Comparison of ENCODE assay signal across 9 mouse cellular contexts in the genomic region with DNA sequence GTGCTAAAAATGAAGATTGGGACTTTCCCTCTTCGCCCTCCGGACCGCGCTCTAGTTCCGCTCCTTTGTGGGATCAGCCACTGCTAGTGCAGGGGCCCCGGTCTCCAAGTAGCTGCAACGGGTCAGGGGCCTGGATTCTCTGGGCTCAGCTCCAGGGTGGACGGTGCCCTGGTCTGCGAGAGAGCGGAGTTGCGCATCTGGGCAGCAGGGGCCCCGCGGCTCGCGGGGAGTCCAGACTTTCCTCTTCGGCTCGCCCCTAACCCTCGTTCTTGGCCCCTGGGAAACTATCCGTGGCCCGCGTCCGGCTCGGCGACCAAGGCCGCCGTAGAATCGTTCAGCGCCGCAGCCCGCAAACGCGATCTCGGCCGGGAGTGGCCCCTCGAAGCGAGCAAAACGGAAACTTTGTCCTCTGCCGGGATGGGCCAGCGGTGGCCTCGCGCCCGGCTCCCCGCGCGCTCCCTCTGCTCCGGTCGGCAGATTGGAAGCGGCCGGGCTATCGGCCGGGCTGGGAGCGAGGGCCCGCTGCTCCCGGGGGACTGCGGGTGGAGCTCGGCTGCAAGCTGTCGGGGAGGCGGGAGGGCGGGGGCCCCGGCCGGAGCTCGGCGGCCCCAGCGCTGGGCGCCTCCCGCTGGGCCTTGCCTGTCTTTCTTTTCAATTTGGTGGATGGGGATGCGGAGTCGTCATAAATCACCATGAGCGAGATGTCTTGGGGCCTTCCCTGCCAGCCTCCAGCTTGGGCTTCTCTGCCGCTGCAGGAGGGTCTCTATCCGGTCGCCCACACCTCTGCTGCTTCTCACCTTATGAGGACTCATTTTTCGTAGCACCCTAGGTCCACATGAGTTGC. TPM values are rescaled to one million over a fixed set of nuclear protein-coding genes. Genes with fewer than 3 reads are reported as not detected.
DNase-seq lines count a peak whose midpoint lies in the region; ATAC-seq and TF ChIP-seq lines count a peak whose summit lies in the region.
"Had no signal": no experiment of that assay in that cellular context is flagged by ENCODE, and none has a peak within 500 bp of the region (broad histone marks: within the 10 kb centered on the region; RNA-seq: fewer than 3 reads in every experiment).

No protein-coding gene starts in this region.

- peak; percentile 29 for DNase-seq in gastrocnemius, postnatal 25 days
- no peak for DNase-seq in gastrocnemius, adult 8-10 months (ENCODE audit: low spot score in 2 of 2)
- DNase-seq in cerebellum, adult 18-20 months, result peak; percentile 29 to 62
- peak; percentile 64 for DNase-seq in mesoderm, embryonic 11.5 days (ENCODE audit: low read depth, low spot score)
- no peak for DNase-seq in thymus, adult 2 months
- DNase-seq in layer of hippocampus, adult 2 months (ENCODE audit: low spot score in 2 of 2), result no peak
- no peak for DNase-seq in kidney, adult 9 months

- H3K4me3 ChIP-seq in heart, embryonic 16.5 days (ENCODE audit: low read length), result peak overlapping the region; percentile 30
- no peak overlapping the region for H3K4me3 ChIP-seq in thymus, adult 2 months (ENCODE audit: control insufficient read depth, insufficient read depth, low read length)
- H3K4me3 ChIP-seq in layer of hippocampus, adult 2 months, result no peak overlapping the region
- H3K4me3 ChIP-seq: erythroblast, embryonic 14.5 days had no signal

- H3K27me3 ChIP-seq in heart, embryonic 16.5 days (ENCODE audit: control insufficient read depth, insufficient read depth, low read length), result peaks cover 91% of the 10 kb centered on the region
- H3K27me3 ChIP-seq in thymus, adult 2 months (ENCODE audit: control insufficient read depth, insufficient read depth, low read length), result peaks cover 27% of the 10 kb centered on the region

- peak overlapping the region; percentile 43; the same call in 1 of the 2 replicates for H3K4me2 ChIP-seq in heart, embryonic 16.5 days (ENCODE audit: low read depth, low read length)

- no peaks in the 10 kb centered on the region for H3K36me3 ChIP-seq in heart, embryonic 16.5 days (ENCODE audit: control insufficient read depth, insufficient read depth)
- H3K36me3 ChIP-seq in thymus, adult 2 months (ENCODE audit: control insufficient read depth, insufficient read depth, low read length), result no peaks in the 10 kb centered on the region

- no peaks in the 10 kb centered on the region for H3K9me3 ChIP-seq in heart, embryonic 16.5 days (replicated peaks; ENCODE audit: control insufficient read depth, low read length)

- no peak for TF ChIP-seq POLR2A in thymus, adult 2 months (IDR thresholded peaks at IDR 0.05; ENCODE audit: control insufficient read depth, extremely low read depth, insufficient read depth, low read length, poor library complexity)

- no peak for ATAC-seq in heart, embryonic 16.5 days (replicated peaks; ENCODE audit: extremely low read depth, insufficient read depth, low FRiP score)

- H3K4me1 ChIP-seq in heart, embryonic 16.5 days (ENCODE audit: control insufficient read depth, insufficient read depth, low read length), result no peaks in the 10 kb centered on the region
- peaks cover 5% of the 10 kb centered on the region; the same call in 1 of the 2 replicates for H3K4me1 ChIP-seq in thymus, adult 2 months (replicated peaks; ENCODE audit: control insufficient read depth, insufficient read depth, low read length)

- no peak overlapping the region for H3K9ac ChIP-seq in heart, embryonic 16.5 days (ENCODE audit: low read length)

- no peak overlapping the region for H3K27ac ChIP-seq in heart, embryonic 16.5 days (ENCODE audit: low read length)
- no peak overlapping the region for H3K27ac ChIP-seq in thymus, adult 2 months (ENCODE audit: control insufficient read depth, insufficient read depth, low read length)
- H3K27ac ChIP-seq in layer of hippocampus, adult 2 months, result no peak overlapping the region

- 2% methylated on average over 73 of the region's 73 CpGs for WGBS in heart, embryonic 16.5 days
- WGBS in thymus, adult 2 months, result 5% methylated on average over 73 of the region's 73 CpGs

- no peak for TF ChIP-seq CTCF in thymus, adult 2 months (IDR thresholded peaks at IDR 0.05; ENCODE audit: borderline replicate concordance, control insufficient read depth, extremely low read depth, insufficient read depth, low read length, poor library complexity)
- TF ChIP-seq CTCF in layer of hippocampus, adult 2 months (conservative IDR thresholded peaks at IDR 0.05), result no peak

RNA-seq across cellular contexts. Expression of gene Barhl1, which starts 1.3 kb away (rescaled TPM):
- not detected for total RNA-seq in gastrocnemius, postnatal 25 days (2021)
- not detected for total RNA-seq in gastrocnemius, adult 8-10 months (2022)
- polyA plus RNA-seq in heart, embryonic 16.5 days (2015; fragmentation: Nextera tagmentation; extraction: Ambion mirVana), result not detected in 2 replicates
- polyA plus RNA-seq in thymus, adult 2 months (2012; rRNA removed), result 0.13 and 0.14 TPM in 2 replicates
- total RNA-seq in layer of hippocampus, adult 2 months (2021), result not detected
- polyA plus RNA-seq: erythroblast, embryonic 14.5 days had no signal

Comparison
In these comparisons a context has a peak if more than half of its experiments do, and no peak if none do; other contexts are left out.
1. DNase-seq: peak in gastrocnemius, postnatal 25 days (single experiment), cerebellum, adult 18-20 months (2 of 2) and mesoderm, embryonic 11.5 days (single experiment); none in gastrocnemius, adult 8-10 months (0 of 2), thymus, adult 2 months (single experiment), layer of hippocampus, adult 2 months (0 of 2) and kidney, adult 9 months (single experiment).